Mouse (Mus musculus) subcutaneous adipose tissue, adult 2 months (tissue): Measurements from ENCODE around the gene Clstn3. TPM values are rescaled to one million over a fixed set of nuclear protein-coding genes. Genes with fewer than 3 reads are reported as not detected.

Source experiments
- polyA plus RNA-seq: library from polyadenylated mRNA; depleted of rRNA; stranded (reverse); fragments of >200 nt; gene quantifications from 2 replicates; pipeline ENCODE4 v1.2.3, GENCODE M21; 2012; ENCODE audit warnings: low replicate concordance; rRNA removed

Gene Clstn3
- 32.5 and 77.8 TPM in 2 replicates for polyA plus RNA-seq

DNA sequence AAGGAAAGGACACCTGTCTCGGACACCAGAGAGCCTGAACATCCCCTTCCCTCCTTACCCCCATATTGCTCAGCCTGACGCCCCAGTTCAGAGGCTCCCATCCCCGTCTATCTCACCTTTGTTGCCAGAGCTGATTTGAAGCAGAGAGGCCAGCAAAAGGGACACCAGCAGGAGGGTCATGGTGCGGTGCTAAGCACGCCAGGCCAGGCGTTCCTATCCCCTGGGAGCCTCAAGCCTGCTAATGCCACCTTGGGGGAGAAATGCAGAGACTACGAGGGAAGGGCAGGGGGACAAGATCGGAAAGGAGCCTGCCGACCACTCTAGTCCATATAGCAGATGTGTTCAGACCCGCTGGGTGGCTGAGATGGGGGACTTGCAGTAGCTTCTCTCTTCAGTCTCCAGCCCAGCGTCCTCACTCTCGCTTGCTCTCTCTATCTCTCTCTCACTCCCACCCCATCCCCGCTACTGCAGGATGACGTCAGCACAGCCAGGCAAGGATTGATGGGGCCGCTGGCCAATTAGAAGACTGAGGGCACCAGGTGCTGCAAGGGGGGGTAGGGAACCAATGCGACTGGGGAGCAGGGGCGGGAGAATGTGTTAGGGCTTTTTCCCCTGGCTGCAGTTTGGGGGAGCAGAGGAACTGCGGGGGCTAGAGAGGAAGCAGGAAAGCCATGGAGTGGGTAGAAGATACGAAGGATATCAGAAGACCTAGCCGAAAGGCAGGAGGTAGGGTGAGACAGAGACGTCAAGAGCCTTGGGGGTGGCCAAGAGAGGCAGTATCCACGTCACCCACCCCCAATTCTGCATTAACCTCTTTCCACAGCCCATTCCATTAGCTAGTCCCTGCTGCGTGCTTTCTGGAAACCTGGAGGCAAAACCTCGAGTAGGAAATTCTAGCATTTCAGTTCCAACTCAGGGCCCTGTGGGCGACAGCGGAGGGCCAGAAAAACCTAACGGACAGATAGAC, at the start of gene Clstn3:
Clstn3 (minus strand) TSS at position 490 of the 967 bp plus-strand sequence.

GRCm38 (mm10) chr6:124512355-124512836, 47.8 kb upstream of the Clstn3 start, which contains the start of gene C1ra:
TSS of gene C1ra (plus strand) at chr6:124512405.

DNA sequence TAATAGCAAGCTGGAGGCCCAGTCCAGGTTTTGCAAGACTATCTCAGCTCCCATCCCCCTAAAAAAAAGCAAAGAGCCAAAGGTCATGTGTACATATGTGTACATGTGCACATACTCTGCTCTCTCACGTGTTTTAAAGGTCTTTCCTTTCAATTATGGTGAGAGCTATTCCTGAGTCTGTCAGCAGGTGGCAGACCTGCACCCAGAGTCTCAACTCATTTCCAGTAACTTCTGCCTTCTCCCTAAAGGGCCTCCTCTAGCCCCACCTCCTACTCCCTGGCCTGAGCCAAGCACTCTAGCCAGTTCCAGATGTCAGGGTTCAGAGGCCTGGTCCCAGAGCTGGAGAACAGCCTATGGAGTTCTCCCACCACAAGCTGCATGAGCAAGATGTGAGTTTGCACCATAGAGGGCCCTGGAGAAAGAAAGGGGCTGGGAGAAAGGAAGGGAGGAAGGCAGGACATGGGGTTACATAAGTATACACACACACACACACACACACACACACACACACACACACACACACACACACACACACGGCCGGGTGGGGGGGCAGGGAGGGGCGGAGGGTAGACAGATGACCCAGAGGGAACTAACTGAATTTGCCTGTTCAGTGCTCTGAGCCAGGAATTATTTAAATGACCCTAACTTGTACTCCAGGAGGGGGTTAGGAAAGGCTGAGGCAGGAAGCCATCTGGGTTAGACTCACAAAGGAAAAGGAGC, 28.4 kb upstream of the Clstn3 start, which contains the start of gene C1rl:
C1rl (plus strand) TSS at position 272 of the 720 bp plus-strand sequence.

DNA sequence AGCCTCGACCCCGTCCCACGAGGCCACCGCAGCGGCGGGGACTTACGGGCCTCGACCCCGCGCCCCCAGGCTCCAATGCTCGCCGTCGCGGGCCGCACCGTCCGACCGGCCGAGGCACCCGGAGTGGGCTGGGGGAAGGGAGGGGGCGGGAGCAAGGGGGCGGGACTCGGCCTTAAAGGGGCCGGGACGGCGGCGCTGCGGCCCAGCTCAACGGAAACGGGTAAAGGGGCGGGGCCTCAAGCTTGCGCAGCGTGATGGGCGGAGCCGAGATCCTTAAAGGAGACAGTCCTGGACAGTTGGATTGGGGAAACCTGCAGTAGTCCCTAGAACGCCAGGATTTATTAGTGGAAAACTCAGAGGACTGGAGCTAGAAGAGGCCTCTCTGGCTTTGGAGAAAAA, 49.7 kb downstream of the Clstn3 start, which contains the start of gene Pex5:
Pex5 (minus strand) TSS at position 141 of the 399 bp plus-strand sequence.

Other genes starting within 250 kb of the Clstn3 start
- not detected in 2 replicates for gene Vmn2r27, start 232.9 kb downstream of the Clstn3 start, polyA plus RNA-seq
- gene Cd163, start 160.1 kb downstream of the Clstn3 start, polyA plus RNA-seq, result 5.1 and 7.0 TPM in 2 replicates
- gene Pex5, start 49.7 kb downstream of the Clstn3 start, polyA plus RNA-seq, result 76.8 and 84.5 TPM in 2 replicates
- 8.3 and 15.0 TPM in 2 replicates for gene C1rl, start 28.3 kb upstream of the Clstn3 start, polyA plus RNA-seq
- gene C1ra, start 47.6 kb upstream of the Clstn3 start, polyA plus RNA-seq, result 63.7 and 105 TPM in 2 replicates
- 250 and 335 TPM in 2 replicates for gene C1s1, start 77.6 kb upstream of the Clstn3 start, polyA plus RNA-seq
- 0.17 and 0.24 TPM in 2 replicates for gene C1rb, start 105.5 kb upstream of the Clstn3 start, polyA plus RNA-seq
- gene C1s2, start 171.3 kb upstream of the Clstn3 start, polyA plus RNA-seq, result 0.20 and 0.77 TPM in 2 replicates
- 165 and 205 TPM in 2 replicates for gene Lpcat3, start 198.2 kb upstream of the Clstn3 start, polyA plus RNA-seq
- 43.9 and 76.9 TPM in 2 replicates for gene Emg1, start 247.4 kb upstream of the Clstn3 start, polyA plus RNA-seq
- gene Phb2, start 247.5 kb upstream of the Clstn3 start, polyA plus RNA-seq, result 146 and 173 TPM in 2 replicates